Mouse (Mus musculus): ENCODE data around the gene Farp1.
"Not testable (repeated sequence)": the region's sequence is repeated elsewhere in the genome, so short reads cannot be mapped to it uniquely, and the experiment has no call there.

The Farp1 gene

DNA sequence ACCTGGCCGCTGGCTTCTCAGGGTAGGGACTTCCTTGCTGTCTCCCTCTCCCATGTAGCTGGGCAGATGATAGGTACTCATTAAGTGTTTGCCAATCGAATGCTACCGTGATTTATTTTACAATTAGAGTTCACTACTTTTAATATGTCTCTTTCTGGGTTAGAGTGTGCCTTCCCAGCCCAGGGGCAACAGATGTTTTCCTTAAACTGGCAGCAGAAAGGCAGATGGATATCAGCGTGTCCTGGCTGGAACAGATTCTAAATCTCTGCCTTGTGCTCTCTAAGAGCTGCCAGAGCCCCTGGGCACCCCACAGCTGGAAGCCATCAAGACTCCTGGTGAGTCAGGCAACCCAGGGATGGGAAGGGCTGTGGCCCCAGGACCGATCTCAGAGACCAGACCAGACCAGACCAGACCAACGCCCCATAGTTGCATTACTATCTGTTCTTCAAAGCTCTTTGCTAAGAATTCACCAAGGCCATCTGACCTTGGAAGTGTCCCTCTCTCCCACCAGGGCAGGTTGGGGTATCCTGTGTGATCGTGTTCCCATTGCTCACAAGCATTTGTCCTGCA is 69.8 kb downstream of the Farp1 start:
- no peak for DNase-seq (ENCODE audit: low read depth, low spot score)

DNA sequence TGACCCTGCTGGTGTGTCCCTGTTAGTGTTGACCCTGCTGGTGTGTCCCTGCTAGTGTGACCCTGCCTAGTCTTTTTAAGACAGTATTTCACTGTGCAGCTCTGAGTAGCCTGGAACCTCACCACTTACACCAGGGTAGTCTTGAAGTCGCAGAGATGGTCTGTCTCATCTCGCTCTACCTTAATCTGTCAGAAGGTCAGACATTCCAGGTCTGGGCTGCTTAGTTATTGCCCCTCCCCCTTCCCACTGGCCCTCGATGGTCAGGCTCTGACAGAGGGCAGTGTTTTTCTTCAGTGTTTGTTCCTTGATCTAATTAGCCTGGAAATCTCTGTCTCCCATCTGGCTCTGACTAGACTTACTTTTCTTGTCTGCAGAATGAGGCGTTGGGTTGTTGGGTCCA is 71.9 kb downstream of the Farp1 start:
- DNase-seq (ENCODE audit: low read depth, low spot score) = no peak

DNA sequence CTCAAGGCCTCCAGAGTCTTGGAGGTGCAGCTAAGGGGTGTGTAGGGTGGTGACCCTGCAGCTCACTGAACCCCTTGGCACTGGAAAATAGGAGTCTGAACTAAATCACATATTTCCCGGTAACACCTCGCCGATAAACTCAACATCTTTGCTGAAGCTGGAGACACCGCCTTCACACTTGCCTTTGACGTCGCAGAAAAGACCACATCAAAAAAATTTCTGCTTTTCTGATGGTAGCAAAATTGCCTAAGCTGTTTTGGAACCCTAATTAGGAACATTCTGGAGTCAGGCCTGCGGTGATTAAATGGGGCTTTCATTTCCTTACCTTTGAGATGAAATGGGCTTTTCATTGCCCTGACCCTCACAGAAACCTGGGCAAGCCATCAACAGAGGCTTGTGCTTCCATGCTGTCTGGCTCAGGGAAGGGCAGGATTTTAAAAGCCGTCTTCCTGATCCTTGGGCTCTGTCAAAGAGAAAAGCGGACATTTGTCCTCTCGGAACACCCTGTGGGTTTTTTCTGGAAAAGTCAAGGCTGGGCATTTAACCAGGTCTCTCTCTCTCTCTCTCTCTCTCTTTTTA is 72.8 kb downstream of the Farp1 start:
- DNase-seq (ENCODE audit: low read depth, low spot score) = no peak

DNA sequence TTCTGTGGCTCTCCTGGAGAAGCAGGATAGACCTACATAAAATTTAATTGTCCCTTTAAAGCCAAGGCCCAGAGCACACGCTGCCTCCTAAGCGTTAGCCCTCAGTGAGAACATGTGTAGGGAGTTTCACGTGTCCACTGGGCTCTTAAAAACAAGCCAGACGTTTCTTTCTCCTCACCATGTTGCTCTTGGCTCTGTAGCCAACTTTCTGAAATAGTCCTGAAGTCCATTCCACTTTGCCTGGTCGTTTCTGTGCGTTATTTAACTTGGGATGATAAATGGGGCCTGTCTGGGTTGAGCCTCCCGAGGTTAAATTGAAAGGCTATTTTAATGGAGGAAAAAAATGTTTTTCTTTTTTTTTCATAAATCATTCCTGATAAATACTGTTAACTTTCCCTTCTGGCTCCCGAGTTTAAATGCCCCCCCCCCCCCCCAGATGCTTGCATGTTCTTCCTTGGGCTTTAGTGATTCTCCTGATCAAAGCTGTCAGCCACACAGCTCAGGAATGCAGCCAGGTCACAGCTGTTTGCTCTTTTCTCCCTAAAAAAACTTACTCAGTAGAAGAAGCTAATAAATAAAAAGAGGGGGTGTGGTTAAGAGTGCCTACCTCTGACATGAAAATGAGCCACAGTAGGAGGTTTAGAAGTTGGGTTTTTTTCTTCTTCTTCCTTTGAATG is 73.6 kb downstream of the Farp1 start:
- DNase-seq (ENCODE audit: low read depth, low spot score) = no peak

DNA sequence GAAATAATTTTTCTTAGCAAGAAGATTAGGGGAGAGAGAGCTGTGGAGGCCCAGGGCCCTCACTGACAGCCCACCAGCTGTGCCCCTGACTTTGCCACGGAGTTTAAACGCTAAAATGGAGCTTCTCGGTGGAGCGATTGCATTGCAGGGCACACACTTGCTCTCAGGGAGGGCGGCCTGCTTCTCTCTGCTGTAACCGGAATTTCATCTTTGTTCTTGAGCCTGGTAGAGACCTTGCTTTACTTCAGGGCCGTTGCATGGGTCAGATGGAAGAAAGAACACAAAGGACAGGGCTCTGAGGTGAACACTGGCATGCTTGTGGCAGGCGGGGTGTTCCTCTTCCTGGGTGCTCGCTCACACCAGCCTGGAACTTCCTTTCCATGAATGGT is 74.1 kb downstream of the Farp1 start:
- DNase-seq (ENCODE audit: low read depth, low spot score) = no peak

DNA sequence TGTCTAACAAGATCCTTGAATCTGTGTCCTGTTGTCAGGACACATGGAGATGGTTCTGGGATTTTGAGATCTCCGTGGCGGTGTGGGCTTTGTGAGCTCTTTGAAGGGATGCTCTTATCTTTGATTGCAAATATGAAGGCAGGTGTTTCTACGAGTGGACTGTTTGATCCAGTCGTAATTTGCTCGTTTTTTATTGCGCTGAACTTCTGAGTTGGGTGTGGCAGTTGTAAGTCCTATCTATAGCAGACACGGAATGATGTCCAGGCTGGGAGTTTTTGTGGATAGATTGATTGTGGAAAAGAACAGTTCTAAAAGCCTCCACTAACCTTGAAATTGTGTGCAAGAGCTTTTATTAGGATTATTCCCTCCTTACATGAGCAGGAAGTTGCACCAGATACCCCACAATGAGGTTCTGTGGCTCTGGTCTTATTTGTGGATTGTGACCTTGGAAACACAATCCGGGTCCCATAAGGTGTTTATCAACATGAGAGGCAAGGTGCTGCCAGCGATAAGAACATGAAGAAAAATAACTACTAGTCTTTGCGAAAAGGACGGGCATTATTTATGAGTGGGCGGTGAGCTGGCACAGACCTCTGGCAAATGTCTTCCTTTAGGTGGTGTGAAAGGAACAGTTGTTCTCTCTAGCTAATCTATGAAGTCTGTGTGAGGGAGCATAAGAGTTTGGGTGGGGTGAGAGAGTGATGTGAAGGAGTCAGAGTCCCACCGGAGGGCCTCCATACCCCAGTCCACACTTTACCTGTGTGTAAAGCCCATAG is 75.7 kb downstream of the Farp1 start:
- no peak for DNase-seq (ENCODE audit: low read depth, low spot score)

DNA sequence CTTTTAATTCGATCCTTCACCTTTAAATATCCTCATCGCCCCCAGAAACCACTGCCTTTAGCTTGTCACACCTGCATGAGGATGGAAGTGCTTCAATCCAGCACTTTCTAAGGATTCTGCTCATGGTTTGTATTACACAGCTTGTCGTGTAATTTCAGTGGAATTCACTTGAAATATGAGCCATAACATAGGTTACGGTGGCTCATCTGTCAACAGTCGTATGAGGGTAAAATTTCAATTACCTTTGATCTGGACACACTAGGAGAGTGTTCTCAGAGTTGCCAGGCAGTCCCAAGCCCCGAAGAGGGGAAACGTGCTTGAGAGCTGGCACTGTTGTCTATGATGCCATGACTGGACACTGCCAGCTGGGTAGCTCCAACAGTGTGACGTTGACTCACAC is 77.1 kb downstream of the Farp1 start:
- no peak for DNase-seq (ENCODE audit: low read depth, low spot score)

DNA sequence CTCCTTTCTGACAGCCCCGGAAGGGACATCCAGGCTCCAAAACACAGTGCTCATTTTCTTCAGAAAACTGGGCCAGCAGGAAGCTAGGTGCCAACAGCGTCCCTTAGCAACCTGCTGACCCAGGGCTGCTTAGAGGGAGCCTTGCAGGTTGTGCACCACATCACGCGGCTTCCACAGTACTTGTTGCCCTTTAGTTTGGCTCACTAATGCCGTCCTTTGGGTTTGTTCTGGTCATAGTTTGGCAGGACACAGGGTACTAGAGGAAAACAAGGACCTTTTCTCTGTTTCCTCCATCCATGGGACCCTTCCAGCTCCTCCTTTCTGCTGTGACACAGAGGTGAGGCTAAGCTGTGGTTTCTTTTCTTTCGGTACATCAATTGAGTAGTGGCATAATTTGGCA is 78.8 kb downstream of the Farp1 start:
- no peak for DNase-seq (ENCODE audit: low read depth, low spot score)

DNA sequence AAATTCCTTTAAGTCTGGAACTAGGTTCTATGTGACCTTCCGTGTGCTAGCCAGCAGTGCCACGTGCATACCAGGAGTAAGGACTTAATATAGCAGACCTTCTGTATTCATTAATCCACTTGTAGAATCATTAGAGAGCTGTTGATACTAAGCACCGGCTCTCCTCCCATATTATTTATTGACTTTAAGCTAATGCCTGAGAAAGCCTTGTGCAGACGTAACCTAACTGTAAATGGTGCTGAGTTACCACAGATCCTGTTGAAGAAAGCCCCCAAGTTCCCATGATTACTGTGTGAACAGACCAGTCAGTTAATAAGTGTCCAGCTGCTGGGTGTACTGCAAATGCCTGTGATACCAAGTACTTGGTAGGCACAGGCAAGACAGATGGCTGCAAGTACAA is 81.7 kb downstream of the Farp1 start:
- DNase-seq (ENCODE audit: low read depth, low spot score) = no peak

DNA sequence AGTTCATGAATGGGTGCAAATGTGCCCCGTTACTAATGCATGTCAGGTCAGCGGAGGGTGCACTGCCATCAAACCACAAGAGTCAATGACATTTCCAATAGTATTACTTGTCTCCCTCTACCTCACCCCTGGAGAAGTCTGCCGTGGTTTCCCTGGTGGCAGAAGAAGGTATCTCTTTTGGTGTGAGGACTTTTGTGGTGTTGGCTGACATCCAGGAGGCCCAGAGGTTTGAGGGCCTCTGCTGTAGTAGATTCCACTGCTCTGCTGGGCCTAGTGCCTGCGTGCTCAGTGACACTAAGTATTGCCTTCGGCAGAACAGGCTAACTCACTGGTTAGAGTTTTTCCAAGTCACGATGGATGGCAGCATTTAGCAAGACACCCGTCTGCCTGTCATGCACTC is 83.9 kb downstream of the Farp1 start:
- DNase-seq (ENCODE audit: low read depth, low spot score) = no peak

DNA sequence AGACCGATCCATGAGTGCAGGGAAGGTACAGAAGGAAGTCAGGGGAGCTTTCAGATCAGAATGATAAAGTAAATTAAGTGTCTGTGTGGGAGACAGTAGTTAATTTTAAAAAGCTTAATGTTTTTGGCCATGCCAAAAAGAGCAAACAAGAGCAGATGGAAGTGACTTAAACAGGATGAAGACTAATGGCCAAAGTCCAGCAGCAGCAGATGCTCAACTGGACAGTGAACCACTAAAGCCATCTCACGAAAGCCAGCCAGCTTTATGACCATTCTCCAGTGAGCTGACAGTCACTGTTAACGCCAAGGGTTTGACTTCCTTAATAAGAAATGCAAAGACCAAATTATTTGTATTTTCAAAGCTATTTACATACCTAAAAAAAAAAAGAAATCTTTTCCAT is 86.7 kb downstream of the Farp1 start:
- DNase-seq (ENCODE audit: low read depth, low spot score) = no peak

DNA sequence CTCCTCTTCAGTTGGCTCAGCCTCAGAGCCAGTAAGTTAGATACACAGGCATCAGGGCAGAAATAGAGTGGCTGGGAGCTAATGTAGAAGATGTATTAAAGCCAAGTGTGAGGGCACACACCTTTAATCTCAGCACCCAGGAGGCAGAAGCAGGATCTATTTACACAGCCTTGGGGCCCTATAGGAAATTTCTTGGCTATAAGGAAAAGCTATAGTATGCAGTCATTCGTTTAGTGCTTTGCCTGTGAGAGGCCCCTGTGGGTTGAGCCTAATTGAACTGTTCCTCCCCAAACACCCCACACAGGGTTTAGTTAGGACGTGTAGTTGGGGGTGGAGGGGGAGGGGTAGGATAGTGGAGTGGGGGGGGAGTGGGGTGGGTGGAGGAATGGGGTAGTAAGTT is 87.9 kb downstream of the Farp1 start:
- no peak for DNase-seq (ENCODE audit: low read depth, low spot score)

DNA sequence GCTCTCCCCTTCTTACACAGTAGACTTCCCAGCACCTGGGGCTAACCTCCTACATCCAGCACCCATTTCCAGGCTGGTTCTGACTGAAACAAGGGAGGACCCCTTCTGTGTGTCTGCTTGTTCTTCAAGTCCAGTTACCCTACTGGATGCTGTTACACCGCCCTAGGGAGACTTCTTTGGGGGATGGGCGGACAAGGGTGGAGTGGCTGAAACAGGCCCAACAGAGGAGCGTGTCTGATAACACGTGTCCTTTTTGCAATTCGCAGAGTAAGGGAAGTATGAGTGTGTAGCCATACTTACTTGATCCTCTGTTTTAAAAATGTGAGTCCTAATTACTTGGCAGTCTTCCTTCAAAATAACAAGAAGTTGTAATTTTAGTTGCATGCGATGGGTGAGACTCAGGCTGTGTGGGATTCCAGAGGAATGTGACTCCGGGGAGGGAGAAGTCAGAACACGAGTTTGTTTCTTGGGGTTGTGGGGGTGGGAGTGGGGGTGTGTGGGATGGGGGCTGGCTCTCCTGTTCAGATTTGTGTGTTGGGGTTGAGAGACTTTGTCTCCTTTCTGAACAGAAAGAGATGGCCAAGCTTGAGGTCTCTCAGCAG is 89.5 kb downstream of the Farp1 start:
- no peak for DNase-seq (ENCODE audit: low read depth, low spot score)

DNA sequence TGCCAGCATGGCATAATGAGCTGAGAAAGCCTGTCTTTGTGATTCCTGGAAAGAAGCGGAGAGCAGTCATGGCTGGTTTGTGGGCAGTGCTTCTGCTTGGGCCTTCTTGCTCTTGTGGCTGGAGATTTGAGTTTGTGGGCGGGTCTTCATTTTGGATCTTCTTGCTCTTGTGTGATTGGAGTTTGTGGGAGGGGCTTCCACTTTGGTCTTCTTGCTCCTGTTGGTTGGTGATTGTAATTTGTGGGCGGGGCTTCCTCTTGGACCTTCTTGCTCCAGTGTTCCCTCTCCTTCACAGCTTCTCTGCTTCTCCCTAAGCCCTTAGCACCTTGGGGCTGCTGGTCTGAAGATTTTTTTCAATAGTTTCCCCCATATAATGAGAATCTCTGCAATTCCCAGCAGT is 90.7 kb downstream of the Farp1 start:
- no peak for DNase-seq (ENCODE audit: low read depth, low spot score)

DNA sequence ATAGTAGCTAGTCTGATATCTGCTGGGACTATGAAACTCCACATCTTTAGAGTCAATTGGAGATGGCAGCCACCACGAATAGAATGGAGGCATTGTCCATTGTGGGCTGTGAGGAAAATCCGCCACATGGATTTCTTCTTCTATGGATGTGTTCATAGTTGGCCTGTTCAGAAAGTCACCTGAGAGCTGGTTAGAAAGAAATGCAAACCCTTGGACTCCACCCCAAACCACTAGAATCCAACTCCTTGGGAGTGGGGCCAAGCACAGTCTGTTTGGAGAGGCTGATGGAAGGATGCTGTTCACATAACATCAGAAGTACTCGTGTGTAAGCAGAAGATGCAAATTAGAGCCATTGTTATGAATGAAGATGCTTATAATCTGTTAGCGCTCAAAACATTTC is 91.3 kb downstream of the Farp1 start:
- no peak for DNase-seq (ENCODE audit: low read depth, low spot score)

DNA sequence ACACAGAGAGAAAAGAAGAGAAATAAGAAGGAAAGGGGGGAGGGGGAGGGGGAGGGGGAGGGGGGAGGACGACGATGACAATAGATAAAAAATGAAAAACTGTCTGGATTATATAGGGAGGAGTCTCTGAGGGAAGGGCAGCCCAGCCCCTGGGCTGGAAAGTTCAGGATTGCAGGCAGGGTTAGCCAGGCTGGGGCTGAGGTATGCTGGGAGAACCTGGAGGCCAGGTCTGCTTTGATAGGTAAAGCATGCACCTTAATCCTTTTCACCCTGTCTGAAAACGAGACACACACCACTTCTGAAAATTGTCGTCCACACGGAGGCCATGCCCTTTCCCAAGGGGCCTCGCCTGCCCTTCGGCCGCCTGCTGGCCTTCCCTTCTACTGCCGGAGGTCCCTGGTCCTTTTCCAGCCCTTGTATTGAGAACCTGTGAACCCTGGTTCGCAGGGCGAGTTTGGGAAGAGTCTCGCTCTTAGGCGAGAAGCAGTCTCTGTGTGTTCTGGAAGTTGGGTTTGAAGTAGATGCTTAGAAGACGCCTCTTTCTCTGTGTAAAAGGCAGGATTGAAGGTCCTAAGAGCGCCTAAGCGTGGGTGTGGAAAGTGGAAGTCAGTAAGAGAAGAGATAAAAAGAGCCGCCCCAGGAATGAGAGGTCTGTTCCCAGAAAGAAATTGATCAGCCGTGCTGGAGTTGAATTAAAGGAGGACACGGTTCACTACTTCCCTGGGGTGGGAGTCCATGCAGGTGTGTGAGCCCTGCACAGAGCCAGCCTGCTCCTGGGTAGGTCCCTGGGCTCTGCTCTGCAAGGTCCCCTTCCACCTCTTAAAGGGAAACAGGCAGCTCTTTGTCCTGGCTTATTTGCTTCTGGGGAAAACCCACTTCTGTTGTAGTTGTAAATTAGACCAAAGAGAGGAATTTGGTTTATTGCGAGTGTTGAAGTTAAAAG is 94.1 kb downstream of the Farp1 start:
- no peak for DNase-seq (ENCODE audit: low read depth, low spot score)

DNA sequence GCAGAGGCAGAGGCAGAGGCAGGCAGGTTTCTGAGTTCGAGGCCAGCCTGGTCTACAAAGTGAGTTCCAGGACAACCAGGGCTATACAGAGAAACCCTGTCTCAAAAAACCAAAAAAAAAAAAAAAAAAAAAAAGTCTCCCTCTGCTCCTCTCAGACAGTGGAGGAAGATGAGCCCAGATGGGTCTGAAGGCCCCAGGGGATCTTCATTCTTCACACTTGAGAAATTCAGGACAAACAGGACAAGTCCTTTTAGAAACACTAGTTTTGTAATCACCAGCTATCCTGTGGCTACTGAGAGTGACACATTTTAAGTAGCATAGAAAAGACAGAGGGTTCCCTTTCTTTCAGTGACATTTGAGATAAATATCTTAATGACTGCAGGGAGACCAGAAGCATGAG is 95.4 kb downstream of the Farp1 start:
- not testable (repeated sequence) for DNase-seq (ENCODE audit: low read depth, low spot score)

DNA sequence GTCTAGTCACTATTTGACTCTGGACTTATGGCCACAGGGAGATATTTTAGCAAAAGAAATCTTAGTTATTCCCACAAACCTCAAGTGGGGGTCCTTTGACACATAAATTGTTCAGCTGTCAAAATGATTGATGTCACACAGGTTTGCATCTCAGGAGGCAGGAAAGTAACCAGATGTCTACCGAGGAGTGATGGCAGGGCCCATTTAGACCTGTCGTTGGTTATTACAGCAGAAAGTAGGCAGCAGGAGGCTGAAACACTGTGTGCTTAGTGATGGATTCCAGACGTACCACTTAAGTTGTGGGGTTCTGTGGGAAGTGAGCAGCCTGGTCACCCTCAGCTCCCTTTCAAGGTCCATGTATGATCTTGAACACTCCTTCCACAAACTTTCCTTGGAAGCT is 99.4 kb downstream of the Farp1 start:
- no peak for DNase-seq (ENCODE audit: low read depth, low spot score)

DNA sequence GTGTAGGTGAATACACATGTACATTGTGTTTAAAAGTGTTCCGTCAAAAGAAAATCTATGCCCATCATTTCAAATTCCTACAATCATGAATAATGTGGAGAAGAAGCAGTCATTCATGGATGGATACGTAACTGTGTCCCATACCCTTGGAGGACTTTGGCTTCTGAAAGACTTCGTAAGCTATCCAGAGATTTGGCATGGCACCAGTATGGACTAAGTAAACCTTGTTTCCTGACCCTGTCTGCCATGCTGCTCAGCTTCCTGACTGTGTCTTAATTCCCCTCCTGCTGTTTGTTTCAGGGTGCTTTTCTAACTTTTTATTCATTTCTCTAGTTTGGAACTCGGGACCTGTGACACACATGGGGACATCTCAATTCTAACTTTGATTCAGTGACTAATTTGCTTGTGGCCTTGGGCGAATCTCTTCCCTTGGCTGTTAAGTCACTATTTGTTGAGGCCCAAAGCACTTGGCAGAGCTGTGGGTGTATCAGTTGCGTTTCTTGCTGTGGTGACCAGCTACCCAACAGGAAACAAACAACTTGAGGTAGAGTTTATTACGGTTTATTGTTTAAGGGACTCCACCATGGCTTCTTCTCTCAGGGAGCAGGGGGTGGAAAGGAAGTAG is 108.9 kb downstream of the Farp1 start:
- no peak for DNase-seq (ENCODE audit: low read depth, low spot score)

DNA sequence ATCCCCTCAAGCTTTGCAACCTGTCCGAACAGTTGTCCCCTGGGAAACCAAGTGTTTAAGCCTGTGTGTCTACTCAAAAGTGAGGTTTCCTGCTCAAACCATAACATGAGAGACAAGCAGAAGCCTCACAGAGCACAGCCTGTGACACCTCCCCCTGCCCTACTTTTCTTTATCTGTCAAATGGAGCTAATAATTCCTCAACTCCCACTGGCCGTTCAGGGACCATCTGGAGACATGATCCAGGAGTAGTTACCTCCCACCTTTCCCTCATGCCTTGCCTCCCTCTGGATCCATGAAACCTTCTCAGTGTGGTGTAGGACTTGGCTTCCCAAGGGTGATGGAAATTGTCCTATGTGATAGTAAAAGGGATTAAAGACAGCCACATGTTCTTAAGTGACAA is 109.5 kb downstream of the Farp1 start:
- DNase-seq (ENCODE audit: low read depth, low spot score) = no peak

DNA sequence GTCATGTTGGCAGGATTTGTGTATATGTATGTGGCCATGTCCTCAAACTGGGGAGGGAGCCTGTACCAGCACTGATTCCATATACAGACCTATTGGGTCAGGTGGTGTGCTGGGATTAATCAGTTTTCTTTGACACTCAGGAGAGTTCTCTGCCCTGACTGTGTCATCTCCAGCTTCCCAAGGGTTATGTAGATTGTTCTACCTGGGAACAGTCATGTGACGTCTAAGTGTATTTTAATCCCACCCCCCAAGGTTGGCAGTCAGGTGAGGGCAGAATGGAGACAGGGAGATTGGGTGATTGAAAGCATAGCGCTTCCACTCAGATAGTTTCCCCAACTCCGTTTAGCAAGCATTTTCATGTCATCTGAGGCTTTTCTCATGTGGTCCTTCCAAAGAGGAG is 110.3 kb downstream of the Farp1 start:
- no peak for DNase-seq (ENCODE audit: low read depth, low spot score)
